Mouse (Mus musculus) CD4-positive, CD25-positive, alpha-beta regulatory T cell, adult 2 months (primary cell): ENCODE results near the gene Tsg101.

Source experiments
- DNase-seq: peaks from one replicate; pipeline ENCODE4 v3.0.0-alpha.2; 2012; ENCODE audit warnings: low read depth, low spot score

The Tsg101 gene

GRCm38 (mm10) chr7:46877255-46877654 lies 42.5 kb downstream of the Tsg101 start:
- DNase-seq, result no peak

DNA sequence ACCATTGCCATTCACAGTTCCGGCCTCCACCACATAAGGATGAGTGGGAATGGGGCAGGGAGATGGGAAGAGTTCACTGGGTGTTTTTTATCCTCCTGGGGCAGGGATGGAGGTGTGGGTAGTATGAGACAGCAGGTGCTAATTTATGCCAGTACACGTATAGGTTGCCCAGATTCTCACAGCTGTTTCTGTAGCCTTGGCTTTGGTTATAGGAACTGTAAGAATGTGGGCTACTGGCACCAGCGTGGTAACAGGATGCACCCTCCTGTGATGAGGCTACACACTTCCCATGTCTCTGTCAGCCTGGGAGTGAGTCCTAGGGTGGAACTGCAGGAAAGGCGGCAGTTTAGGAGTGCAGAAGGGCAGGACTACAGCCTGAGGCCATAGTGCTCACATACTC lies 42.9 kb downstream of the Tsg101 start:
- DNase-seq, result no peak

- no peak for DNase-seq
These were observed 47.8 kb downstream of the Tsg101 start for GRCm38 (mm10) chr7:46871988-46872387.

- no peak for DNase-seq
These were observed 58.8 kb downstream of the Tsg101 start, which contains the start of gene Ldhc for GRCm38 (mm10) chr7:46860996-46861395. Ldhc (plus strand) TSS chr7:46861203.

DNA sequence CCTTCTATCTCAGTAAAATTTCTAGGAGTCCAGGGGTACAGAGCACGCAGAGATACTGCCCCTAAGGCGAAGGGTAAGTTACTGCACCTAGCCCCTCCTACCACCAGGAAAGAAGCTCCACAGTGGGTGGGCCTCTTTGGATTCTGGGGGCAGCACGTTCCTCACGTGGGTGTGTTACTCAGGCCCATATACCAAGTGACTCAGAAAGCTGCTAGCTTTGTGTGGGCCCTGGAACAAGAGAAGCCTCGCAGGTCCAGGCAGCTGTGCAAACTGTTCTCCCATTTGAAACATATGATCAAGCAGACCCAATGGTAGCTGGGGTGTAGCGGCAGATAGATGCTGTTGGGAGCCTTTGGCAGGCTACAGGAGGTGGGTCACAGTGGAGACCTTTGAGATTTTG lies 60.7 kb downstream of the Tsg101 start:
- DNase-seq, result no peak

GRCm38 (mm10) chr7:46857436-46857835 lies 62.3 kb downstream of the Tsg101 start:
- no peak for DNase-seq

DNA sequence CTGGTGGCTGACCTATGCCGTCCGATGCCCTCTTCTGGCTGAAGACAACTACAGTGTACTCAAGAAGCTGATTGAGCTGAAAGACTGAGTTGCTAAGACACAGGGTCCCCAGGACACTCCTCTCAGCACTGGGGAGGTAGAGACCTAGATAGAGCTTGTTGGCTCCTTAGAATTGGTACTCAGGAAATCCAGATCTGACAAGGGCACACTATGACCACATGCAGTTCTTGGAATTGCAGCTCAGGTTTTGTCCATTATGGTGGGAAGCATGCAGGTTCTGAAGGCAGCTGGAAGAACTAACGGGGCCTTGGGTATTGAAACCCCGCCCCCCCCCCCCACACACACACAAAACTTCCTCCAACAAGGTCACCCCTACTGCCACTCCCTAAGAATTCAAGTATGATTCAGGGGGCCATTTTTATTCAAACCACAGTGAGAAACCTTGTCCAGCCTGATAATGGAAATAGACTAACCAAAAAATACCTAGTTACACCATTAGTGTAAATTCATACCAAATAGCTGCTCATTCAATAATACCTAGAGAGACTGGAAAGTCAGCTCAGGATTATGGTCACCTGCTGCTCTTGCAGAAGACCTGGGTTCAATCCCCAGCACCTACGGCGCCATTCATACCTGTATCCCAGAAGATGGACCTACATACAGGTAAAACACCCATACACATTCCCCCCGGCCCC lies 63.8 kb downstream of the Tsg101 start:
- DNase-seq, result no peak

DNA sequence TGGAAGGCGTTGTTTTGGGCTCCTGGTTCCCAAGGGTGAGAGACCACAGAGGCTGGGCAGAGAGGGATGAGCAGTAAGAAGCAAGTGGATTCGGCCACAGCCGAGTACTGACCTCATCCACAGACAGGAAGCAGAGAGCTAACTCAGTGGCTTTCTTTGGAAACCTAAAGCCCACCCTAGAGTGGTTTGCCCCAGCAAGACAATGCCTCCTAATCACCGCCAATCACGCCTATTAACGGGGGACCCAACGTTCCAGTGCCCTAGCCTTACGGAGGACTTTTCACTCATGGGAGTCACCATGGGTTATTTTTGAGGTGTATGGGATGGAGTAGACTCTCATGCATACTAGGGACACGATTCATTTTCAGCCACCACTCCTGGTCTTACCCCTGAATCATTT lies 66.4 kb downstream of the Tsg101 start:
- DNase-seq, result no peak

DNA sequence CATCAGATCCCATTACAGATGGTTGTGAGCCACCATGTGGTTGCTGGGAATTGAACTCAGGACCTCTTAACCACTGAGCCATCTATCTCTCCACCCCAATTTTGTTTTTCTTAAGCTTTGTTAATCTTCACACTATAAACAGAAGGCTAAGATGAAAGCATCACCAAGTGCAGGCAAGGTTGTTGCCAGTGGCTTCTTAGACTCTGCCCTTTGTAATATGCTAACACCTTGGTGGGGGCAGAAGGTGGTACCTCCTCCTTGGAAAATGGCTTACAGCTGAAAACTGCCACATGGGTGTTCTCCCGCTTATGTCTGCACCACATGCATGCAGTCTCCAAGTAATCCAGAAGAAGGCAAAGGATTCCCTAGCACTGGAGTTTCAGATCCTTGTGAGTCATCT lies 67.1 kb downstream of the Tsg101 start:
- no peak for DNase-seq

GRCm38 (mm10) chr7:46851026-46851425 lies 68.7 kb downstream of the Tsg101 start:
- DNase-seq, result no peak

DNA sequence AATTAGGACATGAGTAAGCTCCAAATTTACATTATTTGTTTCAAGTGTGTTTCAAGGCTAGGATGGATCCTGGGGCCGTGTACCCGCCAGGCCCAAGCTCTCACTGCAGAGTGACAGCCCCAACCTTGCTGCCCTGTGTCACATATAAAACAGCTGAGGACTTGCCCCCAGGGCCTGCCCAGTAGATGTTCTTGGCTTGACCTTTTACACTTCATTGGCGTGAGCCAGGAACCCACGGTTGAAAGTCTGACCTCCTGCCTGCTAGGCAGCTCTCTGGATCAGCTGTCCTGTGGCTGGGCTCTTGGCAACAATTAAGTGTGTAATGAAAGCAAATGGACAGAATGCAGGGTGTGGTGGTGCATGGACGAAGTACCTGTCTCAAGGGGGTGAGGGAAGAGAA lies 70.5 kb downstream of the Tsg101 start:
- DNase-seq, result no peak

DNA sequence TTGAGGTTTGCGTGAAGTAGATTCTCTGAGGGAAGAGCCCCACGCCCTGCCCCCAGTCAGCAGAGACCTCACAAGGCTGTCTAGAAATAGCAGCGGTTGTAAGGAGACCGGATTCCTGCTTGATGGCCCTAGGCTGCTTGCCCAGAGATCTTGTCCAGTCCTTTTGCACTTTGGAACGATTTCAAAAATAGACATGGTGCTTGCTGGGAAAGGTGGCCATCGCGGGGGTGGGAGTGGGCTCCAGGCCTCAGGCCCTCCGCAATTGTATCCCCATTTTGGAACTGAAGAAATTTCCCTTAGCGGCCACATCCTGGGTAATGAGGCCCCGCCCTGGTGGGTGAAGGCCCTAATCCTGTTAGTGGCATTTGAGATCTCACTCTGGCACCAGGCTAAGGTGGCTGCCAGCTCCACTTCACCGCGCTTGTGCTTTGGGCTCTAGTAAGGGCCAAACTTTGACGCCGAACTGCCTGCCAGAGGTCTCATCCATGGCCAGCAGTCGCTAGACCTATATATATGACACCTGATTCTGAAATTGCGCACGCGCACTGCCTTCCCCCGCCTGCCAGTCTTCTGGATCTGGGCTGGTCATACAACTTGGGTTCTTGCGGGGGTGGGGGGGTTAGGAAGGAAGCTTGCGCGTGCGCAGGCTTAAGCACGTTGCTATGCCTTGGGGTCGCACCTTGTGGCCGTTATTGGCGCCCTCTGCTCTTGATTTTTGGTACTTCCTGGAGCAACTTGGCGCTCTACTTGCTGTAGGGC lies 73.1 kb downstream of the Tsg101 start:
- peak; percentile 87 for DNase-seq

DNA sequence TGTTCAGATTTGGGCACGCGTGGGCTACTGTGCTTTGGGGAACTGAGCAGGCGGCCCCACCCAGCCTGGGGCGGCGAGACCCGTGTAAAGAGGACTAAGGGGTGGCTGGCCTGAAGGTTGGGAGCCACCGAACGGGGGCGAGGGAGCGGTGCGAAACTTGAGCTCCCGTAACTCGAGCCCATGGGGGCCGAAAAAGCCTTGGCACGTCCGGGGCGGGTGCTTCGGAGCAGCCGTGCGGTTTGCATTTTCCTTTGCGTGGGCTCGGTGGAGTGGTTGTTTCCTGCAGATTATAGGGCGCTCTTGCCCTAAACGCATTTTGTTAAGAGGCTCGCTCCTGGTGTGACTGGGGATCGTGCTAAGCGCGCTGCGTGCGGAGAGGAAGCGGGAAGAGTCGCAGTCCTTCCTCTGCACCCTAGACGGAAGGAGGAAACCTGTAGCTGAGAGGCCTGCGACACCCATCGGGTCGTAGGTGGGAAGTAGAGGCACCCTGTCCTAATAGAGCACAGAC lies 73.7 kb downstream of the Tsg101 start:
- DNase-seq, result peak; percentile 78

GRCm38 (mm10) chr7:46845211-46845977 lies 74.4 kb downstream of the Tsg101 start:
- DNase-seq, result peak; percentile 95

GRCm38 (mm10) chr7:46843576-46843975 lies 76.2 kb downstream of the Tsg101 start:
- DNase-seq, result no peak

DNA sequence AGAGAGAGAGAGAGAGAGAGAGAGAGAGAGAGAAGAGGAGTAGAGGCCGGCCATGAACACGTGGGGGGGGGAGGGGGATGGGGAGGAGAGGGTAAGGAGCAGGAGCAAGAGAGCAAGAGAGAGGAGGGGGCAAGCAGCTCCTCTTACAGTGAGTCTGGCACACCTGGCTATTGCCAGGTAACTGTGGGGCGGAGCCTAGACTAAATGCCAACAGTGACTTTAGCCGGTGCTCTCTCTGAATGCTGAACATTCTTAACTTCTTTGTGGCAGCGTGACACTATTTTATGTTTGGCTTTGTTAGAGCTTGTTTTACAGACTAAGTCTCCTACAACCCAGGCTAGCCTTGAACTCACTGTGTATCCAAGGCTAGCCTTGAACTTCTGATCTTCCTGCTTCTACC lies 77.5 kb downstream of the Tsg101 start:
- DNase-seq, result no peak

DNA sequence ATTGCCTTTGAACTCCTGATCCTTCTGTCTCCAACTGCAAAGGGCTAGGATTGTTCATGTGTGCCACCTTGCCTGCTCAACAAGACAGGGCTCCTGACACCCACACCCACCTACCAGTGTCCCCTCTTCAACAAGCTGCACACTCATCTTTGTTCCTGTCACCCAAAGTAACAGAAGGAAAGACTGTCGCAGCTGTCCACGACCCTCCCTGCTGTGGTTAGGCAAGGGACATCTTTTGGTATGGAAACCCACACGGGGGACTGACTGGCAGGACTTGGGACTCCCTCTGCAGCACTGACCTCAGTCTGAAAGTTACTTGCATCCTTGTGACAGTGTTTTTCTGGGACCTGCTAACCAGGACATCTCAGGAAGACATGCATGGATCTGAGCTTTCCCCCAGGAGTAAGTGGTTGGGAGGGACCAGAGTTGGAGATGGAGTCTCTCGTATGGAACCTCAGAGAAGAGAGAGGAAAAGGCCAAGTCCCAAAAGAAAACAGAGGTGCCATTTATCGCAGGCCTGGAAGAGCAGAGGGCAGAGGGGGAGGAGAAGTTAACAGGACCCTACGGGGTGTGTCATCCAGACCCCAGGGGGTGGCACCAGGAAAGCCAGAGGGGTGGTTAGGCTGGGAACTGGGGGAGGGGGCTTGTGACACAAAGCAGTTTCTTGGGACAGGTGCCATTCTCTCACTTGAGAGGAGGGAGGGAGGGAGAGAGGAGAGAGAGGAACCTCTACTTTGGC lies 78.8 kb downstream of the Tsg101 start, which contains the start of gene Ldha:
Gene Ldha (plus strand): TSS at position 689 of the 739 bp plus-strand sequence.
- DNase-seq, result no peak

GRCm38 (mm10) chr7:46840326-46840725 lies 79.4 kb downstream of the Tsg101 start:
- DNase-seq, result no peak

- DNase-seq, result no peak
These were observed 79.9 kb downstream of the Tsg101 start for GRCm38 (mm10) chr7:46839861-46840260.

DNA sequence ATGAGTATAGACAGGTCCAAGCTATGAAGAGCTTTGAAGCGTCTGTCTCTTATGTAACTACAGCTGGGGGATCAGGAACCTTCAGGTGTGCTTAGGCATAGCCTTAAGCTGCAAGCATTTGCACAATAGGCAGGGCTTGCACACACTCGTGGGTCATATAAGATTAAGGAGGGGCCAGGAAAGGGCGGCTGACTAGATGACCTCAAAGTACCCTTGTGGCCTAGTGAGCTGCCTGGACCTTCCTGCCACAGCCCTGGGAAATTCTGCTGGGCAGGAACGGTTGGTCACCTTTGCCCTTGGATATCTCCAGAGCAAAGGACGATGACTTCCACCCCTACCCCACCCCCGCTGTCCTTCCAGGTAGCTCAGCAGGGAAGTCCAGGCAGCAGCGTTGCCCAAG lies 80.3 kb downstream of the Tsg101 start:
- DNase-seq, result no peak
